Mouse (Mus musculus) adrenal gland, adult 2 months (tissue): ENCODE results near the gene Slc16a6. TPM values are rescaled to one million over a fixed set of nuclear protein-coding genes. Genes with fewer than 3 reads are reported as not detected.

ENCODE experiments used
- DNase-seq: peaks from one replicate; pipeline ENCODE4 v3.0.0; 2021
- polyA plus RNA-seq: library from polyadenylated mRNA; depleted of rRNA; stranded (reverse); fragments of >200 nt; gene quantifications from 2 replicates; pipeline ENCODE4 v1.2.3, GENCODE M21; 2012
- total RNA-seq, 2 experiments: library from RNA; stranded (reverse); gene quantifications; 2 replicates each; pipeline ENCODE4 v1.2.3; 2021

The Slc16a6 gene
- total and polyA plus RNA-seq, 3 experiments = 0.45 to 0.78 (median 0.66) TPM

DNA sequence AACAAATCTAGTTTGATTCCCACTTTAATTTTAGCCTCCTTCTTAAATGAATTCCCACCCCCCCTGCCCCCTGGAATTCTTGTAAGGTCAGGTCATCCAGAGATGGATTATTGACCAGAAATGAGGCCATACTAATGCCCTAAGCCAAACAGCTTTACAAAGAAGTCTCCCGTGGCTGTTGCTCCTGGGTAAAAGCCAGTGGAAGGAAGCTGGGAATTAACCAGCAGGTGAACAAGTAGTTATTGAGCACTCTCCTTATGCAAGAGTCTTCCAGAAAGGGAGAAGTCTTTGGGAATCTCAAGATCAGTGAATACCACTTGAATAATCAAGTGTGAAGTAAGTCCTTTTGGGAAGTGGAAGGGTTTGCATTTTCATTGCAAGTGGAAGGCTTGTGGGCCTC lies 13.7 kb upstream of the Slc16a6 start:
- no peak for DNase-seq

DNA sequence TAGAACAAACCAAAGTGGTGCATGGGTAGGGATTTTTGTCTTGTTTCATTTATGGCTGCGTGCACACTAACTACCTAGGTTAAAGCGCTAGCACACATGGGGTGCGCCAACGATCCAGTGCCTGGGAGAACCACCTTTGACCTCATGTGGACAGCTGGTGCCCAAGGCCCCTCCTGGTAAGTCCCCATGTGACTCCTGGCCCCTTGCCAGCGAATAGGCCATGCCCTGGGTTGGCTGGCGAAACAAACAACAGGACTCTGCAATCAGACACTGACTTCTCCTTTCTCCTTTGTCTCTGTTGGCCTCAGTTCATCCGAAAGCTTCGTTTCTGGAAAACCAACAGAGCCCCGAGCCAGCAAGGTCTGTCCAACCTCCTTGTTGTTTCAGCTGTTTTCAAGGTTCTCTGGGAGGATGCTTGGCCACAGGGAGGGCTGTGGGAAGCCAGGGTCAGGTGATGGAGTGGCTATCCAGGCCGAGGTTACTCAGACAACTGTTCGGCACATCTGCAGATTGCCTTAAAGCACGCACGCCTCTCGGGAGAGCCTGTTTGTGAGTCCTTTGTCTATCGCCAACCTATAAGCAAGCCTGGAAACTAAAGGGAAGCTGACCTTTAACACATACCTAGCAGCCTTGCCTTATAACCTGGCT lies 12.1 kb upstream of the Slc16a6 start:
- peak; percentile 48 for DNase-seq

GRCm38 (mm10) chr11:109480440-109480839 lies 7.0 kb upstream of the Slc16a6 start:
- DNase-seq = no peak

- DNase-seq = no peak
Observed at GRCm38 (mm10) chr11:109479575-109480285, 6.3 kb upstream of the Slc16a6 start.

- no peak for DNase-seq
Observed at GRCm38 (mm10) chr11:109477606-109478380, 4.4 kb upstream of the Slc16a6 start.

- no peak for DNase-seq
Observed at GRCm38 (mm10) chr11:109476653-109477052, 3.3 kb upstream of the Slc16a6 start.

DNA sequence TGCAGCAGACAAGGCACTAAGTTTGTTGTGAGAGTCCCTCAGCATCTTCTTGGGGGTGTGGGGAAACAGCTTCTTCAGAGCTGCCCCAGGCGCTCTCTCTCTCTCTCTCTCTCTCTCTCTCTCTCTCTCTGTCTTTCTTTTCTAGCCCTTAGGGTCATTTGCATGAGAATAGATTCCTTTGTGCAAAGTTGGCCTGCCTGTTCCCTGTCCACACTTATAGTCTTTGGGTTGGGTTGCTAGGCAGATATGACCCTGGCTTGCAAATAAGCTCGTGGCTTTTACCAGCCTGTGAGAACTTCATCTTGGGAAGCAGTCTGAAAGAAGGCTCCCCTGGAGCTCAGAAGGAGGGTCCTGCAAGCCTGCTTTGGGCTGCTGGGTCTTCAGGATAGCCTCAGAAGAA lies 2.8 kb upstream of the Slc16a6 start:
- no peak for DNase-seq

GRCm38 (mm10) chr11:109475717-109476116 lies 2.3 kb upstream of the Slc16a6 start:
- DNase-seq = no peak

GRCm38 (mm10) chr11:109474836-109475235 lies 1.4 kb upstream of the Slc16a6 start:
- DNase-seq = no peak

DNA sequence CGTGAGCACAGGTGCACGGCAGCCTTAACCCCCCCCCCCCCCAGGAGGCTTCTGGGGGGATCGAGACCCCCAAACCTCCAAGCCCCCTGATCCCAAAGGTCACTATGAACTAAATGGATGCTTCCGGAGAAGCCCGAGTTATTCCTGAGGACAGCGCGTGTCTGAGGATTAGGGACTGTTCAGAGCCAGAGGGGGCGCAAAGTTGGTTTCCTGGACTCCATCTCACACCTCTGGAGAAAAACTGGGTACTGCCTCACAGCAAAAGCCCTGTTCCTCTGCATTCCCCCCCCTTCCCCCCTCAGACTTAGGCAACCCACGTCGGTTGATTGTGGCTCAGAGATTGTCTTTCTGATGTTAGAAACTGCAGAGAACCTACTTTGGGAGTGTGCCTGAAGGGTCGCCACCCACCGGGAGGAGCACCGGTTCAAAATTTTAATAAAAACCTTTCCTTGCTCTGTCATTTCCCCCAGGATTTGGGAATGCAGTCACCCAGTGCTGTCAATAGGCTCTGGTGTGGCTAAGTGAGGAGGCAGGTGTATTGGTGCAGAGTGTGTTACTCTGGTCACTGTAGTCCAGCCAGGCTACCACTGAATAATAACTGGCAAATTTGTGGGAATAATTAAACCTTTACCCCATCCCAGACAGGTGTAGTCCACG lies 816 bp upstream of the Slc16a6 start:
- DNase-seq = no peak

- DNase-seq = no peak
Observed at GRCm38 (mm10) chr11:109472821-109473170, 602 bp downstream of the Slc16a6 start.

- peak; percentile 48 for DNase-seq
Observed at GRCm38 (mm10) chr11:109472171-109472691, 1.2 kb downstream of the Slc16a6 start.

DNA sequence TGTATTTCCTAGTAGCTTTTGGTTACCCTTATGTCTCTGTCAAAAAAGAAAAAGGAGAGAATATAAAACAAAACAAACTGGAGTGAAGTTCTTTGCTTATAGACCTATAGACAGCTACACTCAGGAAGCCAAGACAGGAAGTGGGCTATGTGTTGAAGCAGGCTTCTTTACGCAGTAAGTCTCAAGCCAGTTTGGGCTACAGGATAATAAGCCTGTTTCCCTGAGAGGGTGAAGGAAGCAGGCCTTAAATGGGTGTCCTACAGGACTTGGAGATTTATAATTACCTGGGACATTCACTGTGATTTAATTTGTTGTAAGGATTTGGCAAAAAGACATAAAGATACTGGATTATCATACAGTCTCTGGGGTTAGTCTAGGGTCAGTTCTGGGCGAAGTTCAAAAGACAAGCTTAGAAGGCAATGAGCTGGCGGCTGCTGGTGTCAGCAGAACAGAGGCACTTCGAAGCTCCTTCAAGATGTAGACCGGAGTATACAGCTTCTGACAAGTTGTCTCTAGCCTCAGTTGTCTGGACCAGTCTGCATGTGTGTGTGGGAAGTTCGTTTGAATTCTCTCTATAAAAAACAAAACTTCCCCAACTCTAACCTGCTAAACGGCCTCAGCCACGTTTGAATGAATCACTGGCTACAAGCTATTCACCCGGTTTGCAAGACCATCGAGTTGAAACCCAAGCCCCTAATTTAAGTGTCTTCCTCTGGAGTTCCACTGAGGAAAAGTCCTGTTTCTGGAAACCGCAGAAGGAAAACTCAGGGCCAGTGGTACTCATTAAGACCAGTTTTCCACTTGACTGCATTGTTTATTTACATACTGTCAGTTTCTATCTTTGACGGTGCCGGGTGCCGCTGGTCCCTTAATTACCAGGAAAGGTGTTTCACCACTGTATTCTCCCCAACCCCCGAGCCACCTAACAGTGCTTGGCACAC lies 2.2 kb downstream of the Slc16a6 start:
- DNase-seq = no peak

- no peak for DNase-seq
Observed at GRCm38 (mm10) chr11:109470170-109470569, 3.2 kb downstream of the Slc16a6 start.

GRCm38 (mm10) chr11:109468133-109468532 lies 5.3 kb downstream of the Slc16a6 start:
- no peak for DNase-seq

DNA sequence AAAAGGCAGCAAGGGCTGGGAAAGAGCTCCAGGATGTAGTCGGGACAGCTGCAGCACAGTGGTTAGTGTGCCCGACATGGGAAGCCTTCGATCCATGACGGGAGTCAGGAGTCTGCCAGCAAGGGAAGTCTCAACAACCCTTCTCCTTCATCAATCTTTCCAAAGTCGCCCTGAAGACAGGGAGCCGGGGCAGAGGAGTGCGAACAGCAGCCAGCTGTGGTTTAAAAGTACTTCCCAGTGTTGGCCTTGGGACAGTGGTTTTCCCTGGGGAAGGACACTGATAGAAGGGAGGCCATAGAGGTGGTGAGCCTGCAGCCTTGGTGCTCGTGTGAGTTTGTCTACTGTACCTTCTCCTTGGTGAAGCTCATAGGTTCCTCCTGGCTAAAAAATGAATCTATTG lies 6.4 kb downstream of the Slc16a6 start:
- DNase-seq = peak; percentile 14

DNA sequence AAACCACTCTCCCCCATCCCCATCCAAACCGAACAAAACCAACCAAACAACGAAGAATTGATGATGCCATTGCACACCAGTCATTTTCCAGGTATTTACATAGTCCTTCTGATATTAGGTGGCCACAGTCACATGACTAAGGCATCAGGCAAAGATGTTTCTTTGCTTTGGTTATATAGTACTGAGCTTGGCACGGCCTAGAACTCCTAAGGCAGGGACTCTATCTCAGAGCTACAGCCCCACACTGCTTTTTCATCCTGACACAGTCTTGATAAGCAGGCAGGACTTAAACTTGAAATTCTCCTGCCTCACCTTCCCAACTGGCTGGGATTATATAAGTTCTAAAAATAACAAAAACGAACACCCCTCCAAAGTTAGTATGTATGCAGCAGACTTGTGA lies 8.3 kb downstream of the Slc16a6 start:
- no peak for DNase-seq

DNA sequence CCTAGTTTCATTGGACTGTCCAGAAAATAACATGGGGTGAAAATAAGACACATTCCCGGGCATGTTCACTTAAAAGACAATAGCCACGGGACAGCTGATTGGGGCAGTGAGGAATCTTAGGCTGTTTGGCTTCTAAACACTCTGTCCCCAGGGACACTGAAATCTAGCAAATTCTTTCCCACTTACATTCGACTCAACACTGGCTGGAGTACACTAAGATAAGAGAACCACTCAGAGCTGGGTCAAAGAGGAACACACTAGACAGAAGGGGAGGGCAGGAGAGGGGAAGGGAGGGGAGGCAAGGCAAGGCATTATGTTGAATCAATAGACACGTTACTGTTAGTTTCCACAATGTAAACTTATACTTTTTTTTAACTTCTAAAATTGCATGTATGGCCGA lies 12.8 kb downstream of the Slc16a6 start:
- DNase-seq = no peak

- DNase-seq = no peak
Observed at GRCm38 (mm10) chr11:109458165-109458564, 15.2 kb downstream of the Slc16a6 start.

- DNase-seq = no peak
Observed at GRCm38 (mm10) chr11:109456261-109456660, 17.1 kb downstream of the Slc16a6 start.

DNA sequence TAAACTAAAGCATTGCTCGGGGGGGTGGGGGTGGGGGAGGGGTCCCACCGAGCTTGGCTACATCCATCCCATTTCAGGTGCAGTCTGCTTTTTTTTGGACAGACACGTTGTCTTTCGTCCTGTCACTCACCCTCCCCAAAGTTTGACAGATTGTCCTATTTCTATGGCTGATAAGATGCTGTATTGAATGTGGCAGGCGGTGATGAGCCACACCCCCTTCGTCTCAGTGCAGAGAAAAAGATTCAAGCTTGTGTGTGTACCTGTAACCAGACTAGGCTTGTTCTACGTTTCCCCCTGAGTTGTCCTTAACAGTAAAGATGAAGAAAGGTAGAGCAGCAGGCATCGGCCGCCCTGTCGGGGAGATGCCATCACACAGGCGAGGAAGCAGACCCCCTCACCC lies 22.2 kb downstream of the Slc16a6 start:
- DNase-seq = no peak
